Mouse (Mus musculus) inflammation-experienced regulatory T-cells (primary cell): Measurements from ENCODE around the gene Prl2c1. TPM values are rescaled to one million over a fixed set of nuclear protein-coding genes. Genes with fewer than 3 reads are reported as not detected.

Source experiments
- polyA plus RNA-seq, 2 experiments: library from polyadenylated mRNA; unstranded; fragments of 100-300 nt; shearing (Covaris generic); gene quantifications; one replicate each; pipeline ENCODE4 v1.2.1; 2017

Prl2c1 gene
- polyA plus RNA-seq: 1 to 10 TPM in 1 of 2 experiments, not detected in 1; 1.3 TPM

DNA sequence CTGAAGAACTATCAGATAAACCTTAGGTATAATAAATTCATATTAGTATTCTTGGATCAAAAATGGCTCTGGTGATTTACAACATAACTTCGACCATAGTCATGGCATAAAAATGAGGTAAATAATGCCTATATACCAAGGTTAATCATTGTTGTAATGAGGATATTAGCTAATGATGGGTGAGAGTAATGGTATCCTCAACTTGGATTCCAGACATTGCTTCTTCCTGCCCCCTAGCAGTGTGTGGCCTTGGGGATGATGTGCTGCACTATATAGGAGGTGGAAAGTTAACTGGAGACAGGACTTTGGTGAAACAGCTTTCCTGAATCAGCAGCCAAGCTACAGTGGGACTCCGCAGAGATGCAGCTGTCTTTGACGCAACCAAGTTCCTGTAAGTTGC lies at the start of gene Prl2c1:
TSS of gene Prl2c1 (plus strand) at position 301 of the 400 bp plus-strand sequence.

GRCm38 (mm10) chr13:27801354-27801753 lies 47.8 kb upstream of the Prl2c1 start, which contains the start of gene Prl2a1:
TSS of gene Prl2a1 (plus strand) at chr13:27801654.

Other genes starting within 250 kb of the Prl2c1 start
- not detected for gene Prl7b1, start 238.8 kb upstream of the Prl2c1 start, polyA plus RNA-seq
- gene Prl7a1, start 206.8 kb upstream of the Prl2c1 start, polyA plus RNA-seq: under 1 TPM in 1 of 2 experiments, not detected in 1; 0.44 TPM
- gene Prl7a2, start 181.3 kb upstream of the Prl2c1 start, polyA plus RNA-seq: not detected
- gene Prl7d1, start 132.6 kb upstream of the Prl2c1 start, polyA plus RNA-seq: not detected
- gene Prl7c1, start 68.5 kb upstream of the Prl2c1 start, polyA plus RNA-seq: not detected
- gene Prl2a1, start 47.7 kb upstream of the Prl2c1 start, polyA plus RNA-seq: not detected
- not detected for gene Prl4a1, start 166.9 kb downstream of the Prl2c1 start, polyA plus RNA-seq